Mouse (Mus musculus) layer of hippocampus, postnatal 14 days (tissue): ENCODE measurements around the gene Cabp2. TPM values are rescaled to one million over a fixed set of nuclear protein-coding genes. Genes with fewer than 3 reads are reported as not detected.
"Not testable (repeated sequence)": the region's sequence is repeated elsewhere in the genome, so short reads cannot be mapped to it uniquely, and the experiment has no call there.

Experiments
- DNase-seq, 2 experiments: peaks; one replicate each; pipeline ENCODE4 v3.0.0; 2021 to 2022; ENCODE audit warnings: low spot score in 2 of 2, mixed read lengths in 1 of 2
- long read RNA-seq, 2 experiments: library from polyadenylated mRNA; stranded (forward); transcript quantifications; one replicate each; pipeline ENCODE4 v2.0.0; 2021
- total RNA-seq, 2 experiments: library from RNA; stranded (reverse); gene quantifications; 2 replicates each; pipeline ENCODE4 v1.2.3; 2021

The Cabp2 gene
- total RNA-seq: not detected
- long read RNA-seq, experiment 1: 0 reads
- long read RNA-seq, experiment 2: 0 reads

DNA sequence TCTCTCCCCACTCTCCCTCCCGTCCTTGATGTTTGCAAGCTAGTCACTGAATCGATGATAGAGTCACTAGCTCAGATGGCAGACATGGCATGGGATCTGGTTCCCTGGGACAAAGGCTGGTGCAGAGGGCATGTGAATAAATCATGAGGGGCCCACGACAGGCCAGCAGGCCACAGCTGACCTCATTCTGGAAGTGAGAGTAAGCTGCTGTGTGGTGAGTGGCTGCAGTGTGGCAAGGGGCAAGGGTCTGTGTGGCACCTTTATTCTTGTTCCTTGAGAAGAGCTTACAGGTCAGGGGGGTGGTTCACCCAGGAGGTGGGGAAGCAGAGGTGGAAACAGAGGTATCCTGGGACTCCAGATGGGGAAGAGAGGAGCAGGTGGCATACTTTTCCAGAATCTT is at the start of gene Cabp2:
Cabp2 (plus strand) TSS at position 185 of the 400 bp plus-strand sequence.
- no peak for DNase-seq

DNA sequence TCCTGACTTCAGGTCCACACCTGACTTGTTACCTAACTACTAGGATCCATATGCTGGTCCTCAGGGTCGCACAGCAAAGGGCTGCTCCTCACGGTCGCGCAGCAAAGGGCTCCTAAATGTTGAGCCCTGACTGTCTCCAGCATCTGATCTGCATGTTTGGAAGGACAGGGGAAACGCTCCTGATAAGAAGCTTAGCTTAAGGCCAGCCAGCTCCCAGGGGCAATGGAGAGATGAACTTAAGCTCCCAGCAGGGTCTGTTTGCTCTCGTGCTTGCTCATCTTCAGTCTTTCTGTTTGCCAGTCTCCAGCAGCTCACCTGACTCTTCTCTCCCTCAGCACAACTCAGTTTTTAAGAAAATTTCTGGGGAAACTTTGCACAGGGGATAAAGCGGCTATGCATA is 48.7 kb upstream of the Cabp2 start:
- no peak for DNase-seq

DNA sequence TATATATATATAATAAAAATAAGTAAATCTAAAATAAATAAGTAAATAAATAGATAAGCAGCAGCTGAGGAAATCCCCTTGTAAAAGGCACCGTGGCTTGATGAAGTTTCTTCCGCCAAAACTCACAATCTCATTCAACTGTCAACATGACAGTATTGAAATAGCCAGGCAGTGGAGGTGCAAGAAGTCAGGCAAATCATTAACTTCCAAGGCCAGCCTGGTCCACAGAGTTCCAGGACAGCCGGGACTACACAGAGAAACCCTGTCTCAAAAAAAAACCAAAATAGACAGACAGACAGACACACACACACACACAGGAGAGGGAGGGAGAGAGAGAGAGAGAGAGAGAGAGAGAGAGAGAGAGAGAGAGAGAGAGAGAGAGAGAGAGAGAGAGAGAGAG is 48.1 kb upstream of the Cabp2 start:
- no peak for DNase-seq

DNA sequence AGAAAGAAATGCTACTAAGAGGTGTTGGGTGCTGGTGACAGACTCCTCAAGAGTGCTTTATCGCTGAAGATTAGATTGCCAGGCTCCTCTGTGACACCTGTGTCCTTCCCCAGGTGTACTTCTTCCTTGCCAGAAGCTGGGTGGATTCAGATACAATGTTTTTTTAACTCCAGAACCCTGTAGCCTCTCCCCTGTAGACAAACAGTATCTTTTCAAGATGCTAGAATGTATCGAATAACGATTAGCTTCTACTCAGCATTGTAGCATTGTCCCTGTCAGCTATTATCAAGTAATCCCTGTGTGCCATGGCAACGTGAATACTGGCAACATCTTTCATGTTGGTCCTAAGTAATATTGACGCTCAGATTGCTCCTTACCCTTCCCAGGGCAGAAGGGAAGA is 47.6 kb upstream of the Cabp2 start:
- DNase-seq: no peak

DNA sequence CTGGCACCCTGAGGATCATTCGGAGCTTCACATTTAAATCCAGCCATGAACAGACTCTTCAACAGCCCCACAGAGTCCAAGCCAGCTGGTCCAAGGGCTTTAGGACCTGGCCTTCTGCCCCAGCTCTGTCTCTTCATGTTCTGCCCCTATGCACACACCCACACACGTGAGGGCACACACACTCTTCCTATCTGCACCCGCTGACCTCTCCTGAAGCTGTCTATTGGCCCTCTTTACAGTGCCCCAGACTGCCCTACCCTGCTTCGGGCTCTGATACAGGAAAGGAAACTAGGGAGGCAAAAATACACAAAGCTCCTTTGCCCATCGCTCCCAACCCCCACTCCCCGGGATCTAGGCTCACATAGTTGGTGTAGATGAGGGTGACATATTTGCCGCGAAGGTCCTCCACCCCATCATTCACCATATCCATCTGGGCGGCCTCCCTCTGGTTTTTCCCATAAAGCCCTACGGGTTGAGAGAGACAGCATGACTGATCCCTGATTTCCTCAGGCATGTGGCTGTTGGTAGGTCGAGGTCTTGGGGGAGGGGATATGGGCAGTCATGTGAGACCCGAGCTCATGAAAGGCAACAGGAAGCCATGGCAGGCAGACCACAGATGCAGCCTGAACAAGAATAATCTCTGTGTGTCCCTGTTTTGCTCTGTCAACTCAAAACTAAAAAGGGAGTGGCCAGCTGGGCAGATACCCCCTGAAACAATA is 44.9 kb upstream of the Cabp2 start:
- no peak for DNase-seq

DNA sequence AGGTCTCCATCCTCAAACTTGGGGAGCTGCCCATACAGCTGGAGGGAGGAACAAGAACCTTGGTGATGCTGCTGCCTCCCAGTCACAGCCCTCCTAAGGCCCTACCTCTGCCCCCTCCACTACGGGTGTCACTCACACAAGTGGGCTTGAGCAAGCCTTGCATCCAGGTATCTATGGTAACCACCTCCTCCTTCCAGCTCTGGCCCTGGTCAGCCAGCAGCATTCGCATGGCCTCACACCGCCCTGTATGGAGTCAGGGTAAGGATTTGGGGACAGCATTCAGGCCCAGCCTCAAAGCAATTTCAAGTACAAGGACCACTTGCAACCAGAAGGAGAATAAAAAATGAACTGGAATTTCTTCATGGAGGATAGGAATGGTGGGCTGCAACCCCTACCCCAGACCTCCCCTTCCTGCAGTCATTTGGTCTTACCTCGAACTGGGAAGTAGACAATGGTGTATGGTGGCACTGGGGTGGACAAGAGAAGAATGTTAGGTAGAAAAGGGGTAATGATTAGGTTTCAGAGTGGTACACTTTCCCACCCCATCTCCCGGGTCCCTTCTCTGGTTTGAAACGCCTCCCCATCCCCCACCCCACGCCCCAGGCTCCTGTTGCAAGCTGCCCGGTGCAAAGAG is 44.1 kb upstream of the Cabp2 start:
- DNase-seq: not testable (repeated sequence)

DNA sequence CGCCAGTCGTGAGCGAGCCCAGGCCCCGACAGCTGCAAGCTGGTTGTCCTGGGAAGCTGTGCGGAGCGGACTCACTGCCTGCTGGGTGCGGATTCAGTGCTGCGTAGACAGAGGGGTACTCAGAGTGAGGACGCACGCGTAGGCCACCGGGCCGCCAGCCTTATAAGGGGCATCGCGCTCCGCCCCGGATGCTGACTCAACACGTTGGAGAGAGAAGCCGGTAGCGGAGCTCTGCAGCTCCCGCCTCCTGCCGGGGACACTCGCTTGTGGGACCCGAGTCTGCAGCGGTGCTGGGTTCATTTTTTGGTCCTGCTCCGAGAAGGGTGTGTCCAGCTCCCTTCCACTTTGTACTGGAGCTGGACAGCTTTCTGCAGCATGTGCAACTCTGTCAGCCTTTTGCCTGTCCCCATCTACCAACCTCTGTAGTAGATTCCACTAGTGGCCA is 43.6 kb upstream of the Cabp2 start, which contains the start of gene Gstp1:
Gstp1 (minus strand) TSS at position 198 of the 445 bp plus-strand sequence.
- peak; percentile 83 to 85 for DNase-seq

DNA sequence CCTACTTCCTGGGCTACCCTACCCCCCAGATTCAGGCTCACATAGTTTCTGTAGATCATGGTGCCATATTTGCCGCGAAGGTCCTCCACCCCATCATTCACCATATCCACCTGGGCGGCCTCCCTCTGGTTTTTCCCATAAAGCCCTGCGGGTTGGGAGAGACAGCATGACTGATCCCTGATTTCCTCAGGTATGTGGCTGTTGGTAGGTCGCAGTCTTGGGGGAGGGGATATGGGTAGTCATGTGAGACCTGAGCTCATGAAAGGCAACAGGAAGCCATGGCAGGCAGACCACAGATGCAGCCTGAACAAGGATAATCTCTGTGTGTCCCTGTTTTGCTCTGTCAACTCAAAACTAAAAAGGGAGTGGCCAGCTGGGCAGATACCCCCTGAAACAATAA is 40.4 kb upstream of the Cabp2 start:
- not testable (repeated sequence) for DNase-seq

DNA sequence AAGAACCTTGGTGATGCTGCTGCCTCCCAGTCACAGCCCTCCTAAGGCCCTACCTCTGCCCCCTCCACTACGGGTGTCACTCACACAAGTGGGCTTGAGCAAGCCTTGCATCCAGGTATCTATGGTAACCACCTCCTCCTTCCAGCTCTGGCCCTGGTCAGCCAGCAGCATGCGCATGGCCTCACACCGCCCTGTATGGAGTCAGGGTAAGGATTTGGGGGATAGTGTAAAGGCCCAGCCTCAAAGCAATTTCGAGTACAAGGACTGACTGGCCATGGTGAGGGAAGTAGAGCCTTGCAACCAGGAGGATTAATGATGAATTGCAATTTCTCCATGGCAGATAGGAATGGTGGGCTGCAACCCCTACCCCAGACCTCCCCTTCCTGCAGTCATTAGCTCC is 39.9 kb upstream of the Cabp2 start:
- not testable (repeated sequence) for DNase-seq

DNA sequence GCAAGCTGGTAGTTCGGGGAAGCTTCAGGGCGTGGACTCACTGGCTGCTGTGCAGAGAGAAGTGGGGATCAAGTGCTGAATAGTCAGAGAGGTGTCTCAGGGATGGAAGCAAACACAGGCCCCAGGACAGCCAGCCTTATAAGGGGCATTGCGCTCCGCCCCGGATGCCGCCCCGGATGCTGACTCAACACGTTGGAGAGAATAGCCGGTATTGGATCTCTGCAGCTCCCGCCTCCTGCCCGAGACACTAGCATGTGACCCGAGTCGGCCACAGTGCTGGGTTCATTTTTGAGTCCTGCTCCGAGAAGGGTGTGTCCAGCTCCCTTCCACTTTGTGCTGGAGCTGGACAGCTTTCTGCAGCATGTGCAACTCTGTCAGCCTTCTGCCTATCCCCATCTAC is 39.3 kb upstream of the Cabp2 start:
- DNase-seq: no peak

DNA sequence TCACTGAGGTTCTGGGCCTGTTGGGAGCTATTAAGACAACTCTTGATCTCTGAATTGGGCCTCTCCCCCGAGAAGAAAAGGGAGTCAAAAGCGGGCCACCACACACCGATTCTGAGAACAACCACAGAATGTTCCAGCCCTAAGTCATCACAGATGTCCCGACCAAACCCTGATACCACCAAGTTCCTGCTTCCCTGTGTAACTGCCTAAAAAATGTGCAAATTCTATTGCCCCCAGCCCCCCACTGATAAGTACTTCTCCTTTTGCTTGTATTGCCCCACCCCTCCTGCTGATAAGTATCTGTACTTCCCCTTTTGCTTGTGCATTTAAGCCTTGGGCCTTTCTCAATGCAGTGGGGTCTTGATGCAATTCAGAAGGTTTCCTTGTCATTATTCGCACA is 37.3 kb upstream of the Cabp2 start:
- not testable (repeated sequence) for DNase-seq

DNA sequence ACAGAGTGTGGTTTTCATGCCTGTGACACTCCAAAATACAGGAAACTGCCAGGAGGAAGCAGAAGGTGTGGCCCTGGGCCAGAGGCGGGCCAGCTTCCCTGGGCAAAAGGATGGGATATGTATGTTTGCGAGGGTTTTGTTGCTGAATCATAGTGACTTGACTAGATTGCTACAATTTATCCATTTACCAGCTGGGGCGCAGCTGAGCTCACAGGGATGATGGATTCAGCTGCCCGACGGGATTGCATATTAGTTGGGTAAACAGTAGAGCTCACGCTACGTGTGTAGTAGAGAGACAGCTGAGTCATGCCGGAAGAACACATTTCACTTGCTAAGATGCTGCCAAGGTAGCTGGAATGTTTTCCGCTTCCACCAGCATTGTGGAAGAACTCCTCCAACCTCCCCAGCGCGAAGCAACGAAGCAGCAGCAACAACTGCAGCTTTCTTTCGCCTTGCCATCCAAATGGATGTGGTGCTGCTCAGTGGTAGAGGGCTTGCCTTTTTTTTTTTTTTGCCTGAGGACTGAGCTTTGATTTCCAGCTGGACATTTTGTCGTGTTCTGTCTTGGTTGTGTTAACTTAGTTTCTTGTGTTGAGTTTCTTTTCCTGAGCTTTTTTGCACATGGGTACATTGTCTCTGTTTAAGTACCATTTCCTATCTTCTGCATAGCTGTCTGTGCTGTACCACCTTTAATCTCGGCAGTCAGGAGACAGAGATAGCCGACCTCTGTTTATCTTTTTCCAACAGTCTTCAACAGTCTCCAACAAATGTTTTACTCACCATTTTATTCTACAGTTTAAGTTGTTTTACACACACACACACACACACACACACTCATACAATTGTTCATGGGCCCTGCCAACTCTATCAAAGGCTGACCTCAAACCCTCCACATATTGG is 35.2 kb upstream of the Cabp2 start, which contains the start of gene Gstp2:
Gstp2 (minus strand) TSS at position 58 of the 900 bp plus-strand sequence.
- peak; percentile 80 to 81 for DNase-seq

DNA sequence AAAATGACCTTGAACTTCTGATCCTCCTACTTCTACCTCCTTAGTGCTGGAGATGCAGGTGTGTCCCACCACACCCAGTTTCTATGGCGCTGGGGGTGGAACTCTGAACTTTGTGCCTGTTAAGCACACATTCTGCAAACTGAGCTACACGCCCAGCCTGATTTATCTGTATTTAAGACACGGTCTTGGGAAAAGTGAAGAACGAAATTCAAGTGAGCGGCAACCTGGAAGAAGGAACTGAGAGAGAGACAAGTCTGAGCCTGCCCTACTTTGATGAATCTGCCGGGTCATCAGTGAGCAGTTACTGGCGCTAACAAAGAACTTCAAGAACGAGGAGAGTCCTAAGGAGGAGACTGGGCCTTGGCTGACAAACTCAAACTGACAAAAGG is 34.5 kb upstream of the Cabp2 start:
- no peak for DNase-seq

DNA sequence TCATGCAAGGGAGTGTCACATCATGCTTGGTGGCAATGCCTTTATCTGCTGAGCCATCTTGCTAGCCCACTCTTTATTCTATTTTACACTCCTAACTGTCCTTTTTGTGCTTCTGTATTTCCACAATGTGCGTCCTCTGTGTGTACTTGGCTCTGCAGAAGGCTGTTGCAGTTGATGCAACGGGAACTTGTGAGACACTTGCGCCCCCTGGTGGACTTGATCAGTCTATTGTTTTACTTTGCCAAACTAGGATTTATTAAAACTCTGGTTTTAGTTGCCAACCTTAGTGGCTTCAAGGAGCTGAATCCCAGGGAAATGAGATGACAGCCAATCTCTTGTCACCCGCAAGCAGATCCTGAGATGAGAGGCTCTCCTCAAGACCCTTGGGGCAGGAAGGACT is 33.5 kb upstream of the Cabp2 start:
- peak; percentile 49 to 77 for DNase-seq

DNA sequence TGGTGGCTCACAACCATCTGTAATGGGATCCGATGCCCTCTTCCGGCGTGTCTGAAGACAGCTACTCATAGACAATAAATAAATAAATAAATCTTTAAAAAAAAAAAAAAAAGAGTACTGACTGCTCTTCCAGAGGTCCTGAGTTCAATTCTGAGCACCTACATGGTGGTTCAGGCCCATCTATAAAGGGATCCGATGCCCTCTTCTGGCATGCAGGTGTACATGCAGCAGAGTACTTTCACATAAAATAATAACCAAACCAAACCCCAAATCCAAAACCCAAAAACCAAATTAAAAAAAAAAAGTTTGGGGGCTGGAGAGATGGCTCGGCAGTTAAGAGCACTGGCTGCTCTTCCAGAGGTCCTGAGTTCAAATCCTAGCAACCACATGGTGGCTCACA is 32.3 kb upstream of the Cabp2 start:
- DNase-seq: not testable (repeated sequence)

DNA sequence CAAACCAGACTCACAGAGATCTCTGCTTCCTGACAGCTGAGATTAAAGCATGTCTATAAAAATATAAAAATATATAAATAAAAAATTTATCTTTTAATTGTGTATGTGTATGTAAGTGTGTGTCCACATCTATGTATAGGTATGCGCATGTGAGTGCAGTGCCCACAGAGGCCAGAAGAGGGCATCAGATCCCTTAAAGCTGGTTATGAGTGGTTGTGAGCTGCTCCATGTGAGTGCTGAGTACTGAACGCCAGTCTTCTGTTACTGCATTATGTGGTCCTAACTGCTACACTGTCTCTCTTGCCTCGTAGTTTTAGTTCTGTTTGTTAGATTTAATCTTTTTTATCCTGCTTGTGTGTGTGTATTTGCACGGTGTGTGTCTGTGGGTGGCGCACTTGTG is 30.4 kb upstream of the Cabp2 start:
- no peak for DNase-seq

DNA sequence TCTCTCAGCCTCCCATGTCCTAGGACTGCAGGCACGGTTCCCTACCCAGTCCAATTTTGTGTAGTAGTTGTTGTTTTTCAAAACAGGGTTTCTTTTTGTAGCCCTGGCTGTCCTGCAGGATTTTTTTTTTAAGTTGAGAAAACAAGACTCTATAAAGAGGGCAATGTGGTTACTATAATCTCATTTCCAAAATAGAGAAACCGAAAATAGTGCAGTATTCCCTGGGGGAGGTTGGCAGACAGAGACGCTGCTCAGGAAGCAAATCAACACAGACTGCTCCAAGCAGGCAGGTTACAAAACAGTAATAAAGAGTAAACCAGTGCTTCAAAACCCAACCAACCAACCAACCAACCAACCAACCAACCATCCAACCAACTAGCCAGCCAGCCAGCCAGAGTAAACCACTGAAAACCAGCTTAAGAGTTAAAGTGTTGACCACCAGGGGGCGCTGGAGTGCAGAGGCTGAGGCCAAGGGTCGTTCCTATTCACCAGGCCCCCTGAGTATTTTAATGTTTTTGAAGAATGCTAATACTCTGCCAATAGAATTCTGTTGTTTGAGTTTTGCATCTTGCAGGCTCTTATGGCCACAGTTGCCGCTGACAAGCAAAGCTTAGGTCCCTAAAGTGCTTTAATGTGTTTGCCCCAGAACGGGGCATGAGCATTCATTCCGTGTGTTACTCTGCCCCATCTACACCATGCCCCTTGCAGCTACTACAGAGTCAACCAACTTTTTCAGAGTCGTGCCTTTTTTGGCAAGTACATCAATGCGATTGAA is 29.4 kb upstream of the Cabp2 start:
- peak; percentile 32 to 33 for DNase-seq

DNA sequence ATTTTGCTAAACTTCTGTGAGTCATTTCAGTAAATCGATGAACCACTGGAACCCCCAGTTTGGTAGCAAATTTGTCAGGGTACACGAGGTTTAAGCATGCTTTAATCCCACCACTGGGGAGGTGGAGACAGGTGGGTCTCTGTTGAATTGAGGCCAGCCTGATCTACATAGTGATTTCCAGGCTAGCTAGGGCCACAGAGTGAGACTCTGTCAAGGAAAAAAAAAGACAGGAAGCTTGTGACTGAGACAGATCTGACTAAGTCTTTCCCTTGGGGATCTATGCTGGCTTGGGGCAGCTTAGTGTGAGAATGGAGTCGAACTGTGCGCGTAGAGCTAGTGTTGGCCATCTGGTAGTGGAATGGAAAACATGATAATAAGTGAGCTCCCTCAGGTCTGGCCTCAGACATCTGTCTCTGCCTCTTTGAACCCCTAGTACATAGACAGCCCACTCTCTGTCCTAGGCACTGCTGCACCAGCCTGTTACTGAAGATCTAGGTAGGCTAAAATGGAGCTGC is 28.8 kb upstream of the Cabp2 start:
- DNase-seq: no peak

DNA sequence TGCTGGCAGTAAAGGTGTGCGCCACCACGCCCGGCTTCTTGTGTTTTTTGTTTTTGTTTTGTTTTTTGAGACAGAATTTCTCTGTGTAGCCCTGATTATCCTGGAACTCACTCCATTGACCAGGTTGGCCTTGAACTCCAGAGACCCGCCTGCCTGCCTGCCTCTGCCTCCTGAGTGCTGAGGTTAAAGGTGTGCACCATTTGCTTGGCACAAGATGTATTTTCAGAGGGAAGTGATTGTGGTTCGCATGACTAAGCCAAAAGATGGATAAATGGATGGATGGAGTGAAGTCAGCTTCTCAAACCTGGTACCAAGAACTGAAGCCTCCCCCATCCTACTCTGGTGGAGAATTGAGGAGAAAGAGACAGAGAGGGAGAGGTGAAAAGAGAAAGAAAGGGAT is 26.8 kb upstream of the Cabp2 start:
- no peak for DNase-seq

DNA sequence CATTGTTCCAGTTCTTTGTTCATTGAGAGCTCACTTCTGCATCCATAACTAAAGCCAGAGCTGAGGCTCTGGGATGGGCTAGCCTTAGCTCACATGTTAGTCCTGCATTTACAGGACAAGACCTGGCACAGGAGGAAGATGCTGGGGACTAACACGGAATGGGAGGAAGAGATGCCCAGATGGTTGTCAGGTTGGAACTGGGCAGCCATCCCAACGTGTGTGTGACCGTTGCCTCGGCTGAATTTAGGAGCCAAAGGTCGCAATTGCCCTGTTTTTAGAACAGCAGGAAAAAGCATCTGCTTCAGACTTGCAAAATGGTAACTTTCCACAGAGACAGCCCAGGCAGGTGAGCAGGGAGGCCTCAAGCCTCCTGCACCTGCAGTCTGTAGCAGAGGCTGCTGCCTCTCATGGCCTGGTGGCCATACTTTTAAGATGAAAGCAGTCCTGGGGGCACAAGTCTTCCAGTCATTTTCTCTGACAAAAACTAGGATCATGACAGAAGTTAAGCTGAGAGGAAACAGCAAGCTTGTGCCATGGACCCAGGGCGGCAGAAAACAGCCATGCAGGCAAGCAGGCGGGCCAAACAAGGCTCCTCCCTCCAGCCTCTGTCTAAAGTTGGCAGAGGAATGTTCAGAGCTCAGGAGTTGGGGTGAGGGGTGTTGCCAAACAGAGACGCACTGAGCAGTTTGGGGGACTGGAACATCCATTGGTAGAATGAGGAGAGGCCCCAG is 26.0 kb upstream of the Cabp2 start:
- no peak for DNase-seq
